Mouse (Mus musculus): ENCODE results near the gene Olfr263.

Olfr263 gene

GRCm38 (mm10) chr13:21170431-21171155, 41.2 kb downstream of the Olfr263 start:
- DNase-seq = no peak

GRCm38 (mm10) chr13:21171156-21171530, 41.7 kb downstream of the Olfr263 start:
- no peak for DNase-seq

- DNase-seq = no peak
Observed at GRCm38 (mm10) chr13:21171600-21172150, 42.2 kb downstream of the Olfr263 start.

- DNase-seq = peak; percentile 50 to 75
Observed at GRCm38 (mm10) chr13:21172241-21173027, 43.0 kb downstream of the Olfr263 start.

- DNase-seq = peak; percentile 89 to 92
Observed at GRCm38 (mm10) chr13:21173072-21173471, 43.6 kb downstream of the Olfr263 start.

- DNase-seq = no peak
Observed at GRCm38 (mm10) chr13:21176733-21177132, 47.3 kb downstream of the Olfr263 start.

- no peak for DNase-seq
Observed at GRCm38 (mm10) chr13:21177657-21178056, 48.2 kb downstream of the Olfr263 start.

- DNase-seq = no peak
Observed at GRCm38 (mm10) chr13:21178364-21178763, 48.9 kb downstream of the Olfr263 start.

GRCm38 (mm10) chr13:21179367-21179723, 49.9 kb downstream of the Olfr263 start, which contains the start of gene Trim27:
TSS of gene Trim27 (plus strand) at chr13:21179445.
- no peak for DNase-seq

GRCm38 (mm10) chr13:21179724-21180550, 50.5 kb downstream of the Olfr263 start:
- DNase-seq = peak; percentile 90 to 94

GRCm38 (mm10) chr13:21180551-21181530, 51.4 kb downstream of the Olfr263 start:
- DNase-seq = peak in 1 of 2 experiments; percentile 40

GRCm38 (mm10) chr13:21181996-21182395, 52.6 kb downstream of the Olfr263 start:
- DNase-seq = no peak

- DNase-seq = no peak
Observed at GRCm38 (mm10) chr13:21183066-21183465, 53.6 kb downstream of the Olfr263 start.

GRCm38 (mm10) chr13:21183661-21184060, 54.2 kb downstream of the Olfr263 start:
- DNase-seq = no peak

GRCm38 (mm10) chr13:21185521-21185920, 56.1 kb downstream of the Olfr263 start:
- no peak for DNase-seq
